Mouse (Mus musculus) thymus, postnatal 36 days (tissue): ENCODE data around the gene Gm38392.
A peak's percentile ranks its signal among the peaks of the same experiment; 100 is the strongest.
"Not testable (repeated sequence)": the region's sequence is repeated elsewhere in the genome, so short reads cannot be mapped to it uniquely, and the experiment has no call there.

Experiments used
- DNase-seq, 2 experiments: peaks; one replicate each; pipeline ENCODE4 v3.0.0; 2022; ENCODE audit warnings: mixed read lengths in 2 of 2

Gene Gm38392

GRCm38 (mm10) chr3:88276529-88277143 lies 10.4 kb downstream of the Gm38392 start:
- no peak for DNase-seq

DNA sequence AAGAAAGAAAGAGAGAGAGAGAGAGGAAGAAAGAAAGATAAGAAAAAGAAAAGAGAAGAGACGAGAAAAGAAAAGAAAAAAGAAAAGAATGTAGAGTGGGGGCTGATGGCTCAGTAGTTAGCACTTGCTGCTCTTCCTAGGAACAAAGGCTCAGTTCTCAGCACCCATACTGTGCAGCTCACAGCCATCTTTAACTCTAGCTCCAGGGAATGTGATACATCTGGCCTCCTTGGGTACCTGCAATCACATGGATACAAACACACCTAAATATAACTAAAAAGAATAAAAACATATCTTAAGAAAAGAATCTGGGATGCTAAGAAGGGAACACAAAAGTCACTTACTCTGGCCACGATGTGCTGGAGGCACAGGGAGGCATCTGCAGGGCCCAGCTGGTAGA lies 10.9 kb downstream of the Gm38392 start:
- no peak for DNase-seq

- DNase-seq = no peak
Measured at GRCm38 (mm10) chr3:88274002-88274401, 13.0 kb downstream of the Gm38392 start.

DNA sequence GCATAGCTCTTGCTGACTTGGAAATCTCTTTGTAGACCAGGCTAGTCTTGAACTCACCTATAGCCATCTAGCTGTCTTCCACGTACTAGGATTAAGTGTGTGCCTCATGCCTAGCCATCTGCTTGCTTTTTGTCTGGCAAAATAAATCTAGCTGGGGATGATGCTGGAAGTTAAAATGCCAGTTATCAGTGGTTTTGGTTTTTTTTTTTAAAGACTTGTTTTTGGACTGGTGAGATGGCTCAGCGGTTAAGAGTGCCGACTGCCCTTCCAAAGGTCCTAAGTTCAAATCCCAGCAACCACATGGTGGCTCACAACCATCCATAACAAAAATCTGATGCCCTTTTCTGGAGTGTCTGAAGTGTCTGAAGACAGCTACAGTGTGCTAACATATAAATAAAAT lies 15.2 kb downstream of the Gm38392 start:
- no peak for DNase-seq

- DNase-seq = not testable (repeated sequence)
Measured at GRCm38 (mm10) chr3:88271298-88271697, 15.7 kb downstream of the Gm38392 start.

GRCm38 (mm10) chr3:88268991-88269390 lies 18.0 kb downstream of the Gm38392 start:
- no peak for DNase-seq

DNA sequence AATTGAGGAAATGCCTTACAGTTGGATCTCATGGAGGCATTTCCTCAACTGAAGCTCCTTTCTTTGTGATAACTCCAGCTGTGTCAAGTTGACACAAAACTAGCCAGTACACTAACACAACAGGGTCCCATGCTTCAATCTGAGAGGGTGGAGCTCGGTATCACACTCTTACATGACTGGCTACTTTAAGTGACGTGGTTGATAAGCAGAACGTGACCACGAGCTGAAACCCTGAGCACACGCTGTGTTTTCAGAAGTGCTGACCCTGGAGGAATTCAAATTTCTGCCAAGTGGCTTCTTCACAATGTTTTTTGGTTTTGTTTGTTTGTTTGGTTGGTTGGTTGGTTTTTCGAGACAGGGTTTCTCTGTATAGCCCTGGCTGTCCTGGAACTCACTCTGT lies 19.0 kb downstream of the Gm38392 start:
- not testable (repeated sequence) for DNase-seq

DNA sequence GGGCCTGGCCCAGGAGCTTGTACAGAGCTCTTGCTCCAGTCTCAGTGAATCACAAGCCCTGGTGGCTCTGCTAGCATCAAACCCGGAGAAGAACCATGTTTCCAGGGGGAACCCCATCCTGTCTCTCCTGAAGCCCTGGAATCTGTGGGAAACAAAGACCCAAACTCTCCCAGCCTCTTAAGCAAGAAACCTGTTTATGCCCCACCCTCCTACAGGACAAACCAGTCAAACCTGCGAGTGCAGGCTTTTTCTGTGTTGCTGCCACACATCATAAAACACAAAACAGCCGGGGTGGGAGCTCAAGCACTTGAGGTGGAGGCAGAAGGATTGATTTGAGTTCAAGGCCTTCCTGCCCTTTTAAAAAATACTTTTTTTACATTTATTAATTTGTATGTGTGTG lies 24.7 kb downstream of the Gm38392 start:
- DNase-seq = no peak

DNA sequence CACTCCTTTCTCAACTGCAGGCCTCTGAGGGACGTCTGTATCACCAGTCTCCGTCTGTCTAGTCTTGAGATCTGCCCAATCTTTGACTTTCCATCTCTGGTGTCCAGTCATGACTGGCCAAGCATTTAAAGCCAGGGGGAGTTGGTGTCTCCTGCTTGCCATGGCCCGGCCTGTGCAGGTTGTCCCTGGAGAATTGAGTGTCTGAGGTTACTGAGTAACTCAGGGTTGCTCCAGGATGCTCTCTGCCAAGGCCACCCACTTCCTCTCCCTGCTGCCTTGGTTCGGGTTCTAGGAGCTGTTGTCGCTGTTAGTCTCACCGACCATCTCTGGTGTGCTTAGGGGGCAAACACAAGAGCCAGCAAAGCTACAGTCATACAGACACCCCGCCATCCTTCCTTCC lies 30.6 kb downstream of the Gm38392 start:
- no peak for DNase-seq

DNA sequence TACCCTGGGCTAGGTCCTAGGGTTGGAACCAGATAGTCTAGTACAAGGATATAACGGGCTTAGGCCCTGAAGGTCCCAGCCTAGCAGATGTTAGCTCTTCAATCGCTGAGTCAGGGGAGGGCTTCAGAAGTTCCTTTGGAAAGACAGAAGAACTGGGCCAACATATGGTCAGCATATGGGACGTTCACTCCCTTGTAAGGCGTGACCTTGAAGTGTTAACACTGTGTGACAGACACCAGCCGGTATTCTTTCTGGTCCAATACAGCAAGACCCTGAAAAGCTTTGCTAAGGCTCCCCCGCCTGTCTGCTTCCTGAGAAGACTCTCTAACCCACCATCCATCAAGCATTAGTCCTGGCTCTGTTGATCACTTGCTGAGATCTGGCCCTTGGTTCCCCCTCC lies 31.1 kb downstream of the Gm38392 start:
- no peak for DNase-seq

DNA sequence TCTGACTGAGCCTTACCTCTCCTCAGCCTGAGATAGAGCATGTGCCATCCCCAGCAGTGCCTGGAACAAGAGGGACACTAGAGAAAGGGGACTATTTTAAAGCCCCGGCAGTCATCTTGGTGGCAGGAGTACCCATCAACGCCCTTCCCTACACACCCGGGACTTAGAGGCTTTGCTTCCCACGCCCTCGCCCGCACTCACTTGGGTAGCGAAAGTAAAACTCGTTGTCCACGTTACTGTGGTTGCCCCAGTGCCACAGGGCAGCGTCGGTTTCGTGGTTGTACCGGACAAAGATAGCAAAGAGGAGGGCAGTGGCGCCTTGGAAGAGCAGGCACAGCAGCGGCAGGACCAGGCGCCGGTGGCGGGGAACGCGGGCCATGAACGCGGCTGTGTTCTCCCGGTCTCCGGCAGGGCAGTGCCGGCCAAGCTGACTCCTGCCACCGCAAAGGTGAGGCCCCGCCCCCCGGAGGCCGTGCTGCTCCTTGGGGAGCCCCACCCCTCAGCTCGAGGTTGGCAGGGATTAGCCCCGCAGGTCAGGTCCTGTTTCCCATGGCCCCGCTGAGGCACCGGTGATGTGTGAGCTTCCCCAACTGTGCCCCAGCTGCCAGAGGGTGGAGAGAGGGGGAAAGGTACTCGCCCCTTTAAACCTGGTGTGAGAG lies 32.6 kb downstream of the Gm38392 start, which contains the start of gene Rhbg:
Gene Rhbg (minus strand): TSS at position 442 of the 659 bp plus-strand sequence.
- peak in 1 of 2 experiments; percentile 24 for DNase-seq

DNA sequence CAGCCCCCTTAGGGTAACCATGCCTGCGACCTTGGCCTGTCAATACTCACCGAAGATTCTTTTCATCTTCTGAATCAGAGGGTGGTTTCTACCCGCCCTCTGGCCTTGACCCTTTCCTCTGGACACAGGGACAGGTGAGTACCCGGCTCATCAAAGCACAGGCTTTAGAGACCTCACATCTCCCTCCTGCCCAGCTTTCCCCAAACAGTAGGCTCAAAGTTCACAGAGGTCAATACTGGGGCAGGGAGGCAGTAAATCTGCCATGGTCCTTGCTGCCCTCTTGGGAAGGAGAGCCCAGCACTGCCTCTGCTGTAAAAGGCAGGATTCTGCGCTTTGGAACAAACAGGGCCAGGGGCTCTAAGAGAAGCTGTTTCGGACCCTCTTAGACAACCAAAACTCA lies 34.3 kb downstream of the Gm38392 start:
- DNase-seq = no peak

DNA sequence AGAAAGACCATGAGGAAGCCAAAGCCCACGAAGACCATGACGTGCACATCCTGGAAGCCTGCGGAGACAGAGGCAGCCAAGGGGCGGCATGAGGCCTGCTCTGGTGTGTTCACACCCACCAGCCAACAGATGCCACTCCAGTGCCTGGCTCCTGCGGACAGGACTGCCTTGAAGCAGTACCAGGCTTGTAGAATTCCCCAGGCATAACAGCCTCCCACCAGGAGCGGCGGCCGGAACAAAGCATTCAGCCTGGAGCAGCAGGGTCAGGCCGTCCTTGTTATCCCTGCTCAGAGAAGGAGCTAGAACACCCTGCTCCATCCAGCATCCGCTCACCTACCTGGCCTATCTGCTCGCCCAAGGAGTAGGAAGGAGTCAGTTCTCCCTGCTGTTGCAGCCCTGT lies 38.6 kb downstream of the Gm38392 start:
- no peak for DNase-seq

DNA sequence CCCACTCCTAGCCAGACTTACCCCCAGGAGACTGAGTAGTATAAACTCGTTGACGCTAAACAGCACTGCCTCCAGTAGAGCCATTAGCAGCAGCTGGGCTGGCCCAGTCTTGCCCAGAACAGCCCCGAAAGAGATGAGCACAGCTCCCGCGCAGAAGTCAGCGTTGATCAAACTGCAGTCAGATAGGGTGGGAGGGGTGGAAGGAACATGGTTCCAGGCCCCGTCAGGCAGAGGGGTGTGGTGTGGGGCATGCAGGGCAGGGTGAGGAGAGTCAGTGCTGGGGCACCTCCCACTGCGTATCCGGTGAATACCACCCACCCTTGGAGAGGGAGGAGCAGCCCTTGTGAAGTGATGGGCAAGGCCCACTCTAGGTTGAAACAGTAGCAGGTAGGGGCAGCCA lies 39.3 kb downstream of the Gm38392 start:
- DNase-seq = no peak

- peak; percentile 69 to 74 for DNase-seq
Measured at GRCm38 (mm10) chr3:88245811-88246210, 41.2 kb downstream of the Gm38392 start.

GRCm38 (mm10) chr3:88244071-88244470 lies 42.9 kb downstream of the Gm38392 start:
- peak; percentile 50 to 52 for DNase-seq

GRCm38 (mm10) chr3:88242531-88242930 lies 44.5 kb downstream of the Gm38392 start:
- DNase-seq = peak; percentile 53 to 62

GRCm38 (mm10) chr3:88241045-88241786 lies 45.8 kb downstream of the Gm38392 start:
- DNase-seq = no peak

DNA sequence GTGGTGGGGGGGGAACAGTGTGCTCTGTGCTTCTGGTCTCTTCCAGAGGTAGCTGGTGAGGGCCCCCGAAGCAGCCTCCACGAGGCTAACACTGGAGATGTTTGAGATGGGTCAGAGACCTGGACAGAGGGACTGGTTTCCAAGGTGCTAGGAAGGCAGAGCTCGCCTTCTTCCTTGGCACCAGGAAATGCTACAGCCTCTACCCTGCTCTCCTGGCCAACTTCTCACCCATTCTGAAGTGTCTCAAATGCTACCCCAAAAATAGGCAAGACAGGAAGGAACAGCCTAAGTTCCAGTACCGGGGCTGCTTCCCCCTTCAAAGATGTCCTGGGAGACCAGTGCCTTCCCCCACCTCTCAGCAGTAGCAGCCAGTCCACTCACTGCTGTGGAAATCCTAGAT lies 47.6 kb downstream of the Gm38392 start:
- DNase-seq = no peak

DNA sequence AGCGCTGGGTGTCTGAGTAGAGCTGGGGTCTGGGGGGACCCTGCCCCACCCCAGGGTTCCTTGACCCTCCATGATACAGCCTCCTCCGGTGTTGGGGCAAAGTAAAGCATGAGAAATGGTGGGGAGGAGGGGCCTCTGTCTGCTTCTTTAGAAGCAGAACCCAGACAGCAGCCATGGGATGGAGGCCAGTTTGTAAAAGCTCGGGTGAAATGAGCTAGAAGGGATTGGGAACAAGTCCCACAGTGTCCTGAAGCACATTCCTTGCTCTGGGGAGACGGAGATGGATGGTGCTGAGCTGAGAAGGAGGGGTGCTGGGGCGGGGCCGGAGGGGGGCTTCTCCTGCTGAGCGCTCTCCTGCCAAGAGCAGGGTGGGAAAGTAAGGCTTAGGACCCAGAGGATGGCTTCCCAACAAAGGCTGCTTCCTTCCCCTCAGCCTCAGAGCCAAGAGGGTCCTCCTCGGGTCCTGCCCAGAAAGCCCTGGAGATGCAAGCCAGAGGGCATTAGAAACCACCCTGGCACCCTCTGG lies 48.1 kb downstream of the Gm38392 start:
- DNase-seq = no peak

- DNase-seq = peak; percentile 48 to 50
Measured at GRCm38 (mm10) chr3:88237556-88238194, 49.3 kb downstream of the Gm38392 start.

DNA sequence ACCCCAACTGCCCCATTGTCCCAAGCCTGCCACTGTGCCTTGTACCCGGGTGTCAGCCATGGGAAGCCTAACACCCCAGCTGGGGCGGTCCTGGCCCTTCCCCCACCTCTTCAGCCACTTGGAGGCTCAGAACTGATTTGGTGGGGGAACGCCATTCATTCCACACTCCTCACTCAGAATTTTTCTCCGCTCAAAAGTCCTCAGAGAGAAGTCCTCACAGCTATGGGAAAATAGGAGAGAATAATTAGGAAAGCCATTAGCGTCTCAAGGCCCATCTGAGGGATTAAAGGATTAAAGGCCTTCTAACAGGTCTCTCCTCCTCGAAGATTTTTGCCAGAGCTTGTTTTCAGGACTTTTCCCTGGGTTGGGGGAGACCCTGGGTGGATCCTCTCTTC lies 49.9 kb downstream of the Gm38392 start:
- DNase-seq = no peak

GRCm38 (mm10) chr3:88235616-88236015 lies 51.4 kb downstream of the Gm38392 start:
- no peak for DNase-seq
